Mouse (Mus musculus) liver, postnatal 0 days (tissue): ENCODE results near the gene Tmem259. TPM values are rescaled to one million over a fixed set of nuclear protein-coding genes. Genes with fewer than 3 reads are reported as not detected.
A peak's percentile ranks its signal among the peaks of the same experiment; 100 is the strongest.

Experiments
- ATAC-seq: fragments of 200-750 bp; cut with Nextera tagmentation; 2 replicates; pipeline ENCODE4 v1.8.0; 2017; ENCODE audit warnings: mild to moderate bottlenecking, moderate library complexity
- DNase-seq: peaks from one replicate; pipeline ENCODE4 v3.0.0-alpha.2; 2016
- H3K27ac ChIP-seq: fragments of 300-500 bp; sonication (generic); 2 replicates; pipeline ENCODE4 v1.5.1; 2014; ENCODE audit warnings: antibody characterized with exemption, moderate library complexity, mild to moderate bottlenecking, low read depth
- H3K27me3 ChIP-seq: fragments of 300-500 bp; sonication (generic); 2 replicates; pipeline ENCODE4 v1.6.1; 2014; ENCODE audit warnings: low read length, control low read depth, mixed read lengths; ENCODE audit not compliant: insufficient read depth
- H3K36me3 ChIP-seq: fragments of 300-500 bp; sonication (generic); replicated peaks from 2 replicates; pipeline ENCODE4 v1.6.1; 2014; ENCODE audit warnings: mild to moderate bottlenecking, control low read depth, low read length, moderate library complexity, mixed read lengths; ENCODE audit not compliant: insufficient read depth
- H3K4me1 ChIP-seq: fragments of 300-500 bp; sonication (generic); 2 replicates; pipeline ENCODE4 v1.6.1; 2014; ENCODE audit warnings: antibody characterized with exemption, mild to moderate bottlenecking, control low read depth; ENCODE audit not compliant: insufficient read depth
- H3K4me2 ChIP-seq: fragments of 300-500 bp; sonication (generic); 2 replicates; pipeline ENCODE4 v1.6.1; 2014; ENCODE audit warnings: low read depth, mild to moderate bottlenecking, low read length, moderate library complexity, mixed read lengths
- H3K4me3 ChIP-seq: fragments of 300-500 bp; sonication (generic); 2 replicates; pipeline ENCODE4 v1.5.1; 2014; ENCODE audit warnings: low read depth, low read length
- H3K9ac ChIP-seq: fragments of 300-500 bp; sonication (generic); replicated peaks from 2 replicates; pipeline ENCODE4 v1.6.1; 2014; ENCODE audit warnings: mild to moderate bottlenecking, moderate library complexity
- H3K9me3 ChIP-seq: fragments of 300-500 bp; sonication (generic); 2 replicates; pipeline ENCODE4 v1.6.1; 2016; ENCODE audit warnings: mild to moderate bottlenecking, control low read depth, low read length, mixed read lengths
- CTCF ChIP-seq: sonication (generic); IDR thresholded peaks from 2 replicates; pipeline ENCODE4 v1.5.1; 2016; ENCODE audit warnings: antibody characterized with exemption, low read depth
- EP300 ChIP-seq: IDR thresholded peaks from 2 replicates; pipeline ENCODE4 v1.6.1; 2016; ENCODE audit warnings: antibody characterized with exemption, low read depth, mild to moderate bottlenecking
- WGBS: fragments of 180-500 bp; shearing (Covaris S2); extraction: QIAGEN DNeasy Blood & Tissue Kit; methylation state at CpG from one replicate; pipeline ENCODE4 v1.1.7; 2014; ENCODE audit not compliant: insufficient replicate concordance; 5-methylcytosine and 5-hydroxymethylcytosine counted together
- polyA plus RNA-seq: library from polyadenylated mRNA; unstranded; fragments of >200 nt; fragmentation: Nextera tagmentation; extraction: Ambion mirVana; gene quantifications from 2 replicates; pipeline ENCODE4 v1.2.1, GENCODE M21; 2015

Tmem259 gene
- polyA plus RNA-seq, 1 experiment from 2014 or later: 13.2 TPM

- no peaks in the 10 kb centered on the region for H3K27me3 ChIP-seq
- WGBS: 71% methylated on average over 25 of the region's 25 CpGs
- peaks cover 3% of the 10 kb centered on the region; the same call in 1 of the 2 replicates for H3K9me3 ChIP-seq
- H3K4me1 ChIP-seq: peaks cover 12% of the 10 kb centered on the region
- DNase-seq: no peak
- H3K9ac ChIP-seq: no peak overlapping the region
- H3K27ac ChIP-seq: no peak overlapping the region
- H3K4me2 ChIP-seq: no peak overlapping the region
- TF ChIP-seq CTCF (no peak), EP300 (no peak)
- H3K4me3 ChIP-seq: no peak overlapping the region
- H3K36me3 ChIP-seq: peaks cover 34% of the 10 kb centered on the region
- no peak for ATAC-seq
Measured at GRCm38 (mm10) chr10:80013609-80014008, 29.5 kb upstream of the Tmem259 start.

- ATAC-seq (no peak), DNase-seq (no peak)
- Histone ChIP-seq H3K4me2 (no peak overlapping the region), H3K4me3 (no peak overlapping the region), H3K9ac (no peak overlapping the region), H3K27ac (no peak overlapping the region), H3K4me1 (peaks cover 7% of the 10 kb centered on the region), H3K9me3 (peaks cover 3% of the 10 kb centered on the region; the same call in 1 of the 2 replicates), H3K36me3 (peaks cover 45% of the 10 kb centered on the region), H3K27me3 (no peaks in the 10 kb centered on the region)
- TF ChIP-seq EP300 (no peak), CTCF (no peak)
- WGBS: 96% methylated on average over 6 of the region's 6 CpGs
Measured at GRCm38 (mm10) chr10:80011740-80012139, 27.6 kb upstream of the Tmem259 start.

GRCm38 (mm10) chr10:80004233-80004705 lies 20.1 kb upstream of the Tmem259 start:
- DNase-seq (no peak), ATAC-seq (no peak)
- Histone ChIP-seq H3K36me3 (peaks cover 39% of the 10 kb centered on the region), H3K27me3 (no peaks in the 10 kb centered on the region), H3K4me2 (no peak overlapping the region), H3K27ac (no peak overlapping the region), H3K4me1 (peaks cover 14% of the 10 kb centered on the region), H3K4me3 (no peak overlapping the region), H3K9me3 (no peaks in the 10 kb centered on the region), H3K9ac (no peak overlapping the region)
- TF ChIP-seq CTCF (no peak), EP300 (no peak)
- 76% methylated on average over 8 of the region's 8 CpGs for WGBS

- no peak for TF ChIP-seq EP300
- no peak for TF ChIP-seq CTCF
- Histone ChIP-seq H3K27me3 (no peaks in the 10 kb centered on the region), H3K27ac (no peak overlapping the region; the same call in 1 of the 2 replicates), H3K36me3 (peaks cover 35% of the 10 kb centered on the region), H3K4me2 (no peak overlapping the region), H3K9ac (0 out of 2 replicates have a peak overlapping the region, but pooled peaks have one; percentile 8), H3K4me1 (peaks cover 14% of the 10 kb centered on the region), H3K9me3 (no peaks in the 10 kb centered on the region), H3K4me3 (no peak overlapping the region)
- ATAC-seq: peak; percentile 35; the same call in 1 of the 2 replicates
- DNase-seq: no peak
- WGBS: 51% methylated on average over 9 of the region's 9 CpGs
Measured at GRCm38 (mm10) chr10:80003374-80004232, 19.5 kb upstream of the Tmem259 start.

GRCm38 (mm10) chr10:80002829-80003228 lies 18.7 kb upstream of the Tmem259 start:
- no peak overlapping the region for H3K4me2 ChIP-seq
- 60% methylated on average over 21 of the region's 21 CpGs for WGBS

GRCm38 (mm10) chr10:80001945-80002344 lies 17.8 kb upstream of the Tmem259 start:
- 91% methylated on average over 9 of the region's 9 CpGs for WGBS
- no peak for TF ChIP-seq CTCF
- no peak for TF ChIP-seq EP300
- Histone ChIP-seq H3K36me3 (peaks cover 26% of the 10 kb centered on the region), H3K4me3 (no peak overlapping the region), H3K9me3 (no peaks in the 10 kb centered on the region), H3K9ac (no peak overlapping the region), H3K4me1 (peaks cover 22% of the 10 kb centered on the region), H3K4me2 (no peak overlapping the region), H3K27ac (no peak overlapping the region), H3K27me3 (no peaks in the 10 kb centered on the region)
- ATAC-seq: no peak
- no peak for DNase-seq

More at GRCm38 (mm10) chr10:80002829-80003228, 18.7 kb upstream of the Tmem259 start:
- Histone ChIP-seq H3K27ac (no peak overlapping the region), H3K36me3 (peaks cover 30% of the 10 kb centered on the region), H3K27me3 (no peaks in the 10 kb centered on the region), H3K9ac (no peak overlapping the region), H3K4me1 (peaks cover 18% of the 10 kb centered on the region), H3K9me3 (no peaks in the 10 kb centered on the region), H3K4me3 (no peak overlapping the region)
- ATAC-seq: no peak
- no peak for DNase-seq
- TF ChIP-seq EP300: no peak
- TF ChIP-seq CTCF: no peak
